Mouse (Mus musculus): ENCODE measurements around the gene Syde2.

- TF ChIP-seq KAT2A (IDR thresholded peaks at IDR 0.05; ENCODE audit: insufficient replicate concordance, low read length): no peak
- peak; percentile 56 for TF ChIP-seq ELF1 (IDR thresholded peaks at IDR 0.05; ENCODE audit: low read depth, low read length)
- TF ChIP-seq CHD2 (IDR thresholded peaks at IDR 0.05; ENCODE audit: low read length): no peak
- TF ChIP-seq POLR2A (IDR thresholded peaks at IDR 0.05; ENCODE audit: low read depth, low read length): no peak
Observed at GRCm38 (mm10) chr3:146059356-146059926, 71.8 kb downstream of the Syde2 start.

Measured in CH12.LX (cell line).